Mouse (Mus musculus) testis, adult 2 months (tissue): Measurements from ENCODE around the gene Slc22a4.
"Not testable (repeated sequence)": the region's sequence is repeated elsewhere in the genome, so short reads cannot be mapped to it uniquely, and the experiment has no call there.

Experiments
- CTCF ChIP-seq: fragments of 200-500 bp; IDR thresholded peaks from 2 replicates; pipeline ENCODE4 v1.5.1; 2012; ENCODE audit warnings: low read depth, mild to moderate bottlenecking, inconsistent platforms, low read length, moderate library complexity; ENCODE audit not compliant: control insufficient read depth, insufficient read depth, insufficient replicate concordance
- POLR2A ChIP-seq: fragments of 200-500 bp; IDR thresholded peaks from 2 replicates; pipeline ENCODE4 v1.6.1; 2012; ENCODE audit warnings: low read depth, mild to moderate bottlenecking, inconsistent platforms, low read length, moderate library complexity; ENCODE audit not compliant: control insufficient read depth

- not testable (repeated sequence) for TF ChIP-seq CTCF, POLR2A
Measured at GRCm38 (mm10) chr11:53979456-53979787, 48.5 kb downstream of the Slc22a4 start.
